Mouse (Mus musculus) kidney, adult 8-10 months (tissue): ENCODE measurements around the gene Sh2d6.
A peak's percentile ranks its signal among the peaks of the same experiment; 100 is the strongest.

Experiments used
- DNase-seq, 2 experiments: peaks; one replicate each; pipeline ENCODE4 v3.0.0; 2022

Gene Sh2d6

DNA sequence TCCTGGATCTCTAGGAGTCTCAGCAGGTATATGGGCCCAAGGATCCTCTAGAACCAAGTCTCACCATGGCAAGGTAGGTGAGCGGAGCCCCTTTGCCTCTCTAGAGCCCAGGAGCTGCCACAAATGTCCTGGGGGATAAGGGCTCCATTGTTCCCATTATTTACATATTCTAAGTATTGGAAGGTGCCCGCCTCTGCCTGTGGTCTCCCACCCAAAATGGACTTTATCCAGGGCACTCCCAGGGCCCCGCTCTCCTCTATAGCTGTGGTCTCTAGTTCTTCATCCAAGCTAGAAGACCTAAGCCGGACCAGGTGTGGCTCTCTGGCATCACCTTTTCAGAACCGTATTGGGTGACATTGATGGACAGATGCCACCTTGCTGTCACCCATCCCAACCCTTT lies at the start of gene Sh2d6:
Gene Sh2d6, minus strand, starts transcription at position 101 of the 400 bp plus-strand sequence.
- DNase-seq: no peak

GRCm38 (mm10) chr6:72570644-72571397 lies 49.3 kb upstream of the Sh2d6 start:
- no peak for DNase-seq

DNA sequence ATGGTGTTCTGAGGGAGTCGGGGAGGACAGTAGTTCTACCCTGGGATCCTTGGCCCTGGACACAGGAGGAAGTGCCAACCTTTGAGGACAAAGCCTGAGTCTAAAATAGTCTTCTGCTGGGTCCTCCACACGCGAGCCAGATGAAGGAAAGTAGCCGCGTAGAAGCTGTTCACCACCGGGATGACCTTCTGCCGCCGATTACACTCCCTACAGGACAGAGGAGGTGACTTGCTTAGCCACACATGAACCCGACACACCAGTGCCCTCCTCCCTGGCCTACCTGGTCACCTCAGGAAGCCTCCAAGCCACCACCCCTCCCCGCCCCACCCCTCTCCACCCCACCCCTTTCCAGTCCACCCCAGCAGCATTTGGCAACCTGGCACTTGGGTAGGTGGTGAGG lies 47.2 kb upstream of the Sh2d6 start:
- no peak for DNase-seq

- DNase-seq: peak; percentile 69 to 82
These were observed 46.0 kb upstream of the Sh2d6 start for GRCm38 (mm10) chr6:72567508-72567907.

- DNase-seq: peak; percentile 81 to 92
These were observed 44.5 kb upstream of the Sh2d6 start for GRCm38 (mm10) chr6:72566044-72566443.

- no peak for DNase-seq
These were observed 44.0 kb upstream of the Sh2d6 start for GRCm38 (mm10) chr6:72565506-72565905.

DNA sequence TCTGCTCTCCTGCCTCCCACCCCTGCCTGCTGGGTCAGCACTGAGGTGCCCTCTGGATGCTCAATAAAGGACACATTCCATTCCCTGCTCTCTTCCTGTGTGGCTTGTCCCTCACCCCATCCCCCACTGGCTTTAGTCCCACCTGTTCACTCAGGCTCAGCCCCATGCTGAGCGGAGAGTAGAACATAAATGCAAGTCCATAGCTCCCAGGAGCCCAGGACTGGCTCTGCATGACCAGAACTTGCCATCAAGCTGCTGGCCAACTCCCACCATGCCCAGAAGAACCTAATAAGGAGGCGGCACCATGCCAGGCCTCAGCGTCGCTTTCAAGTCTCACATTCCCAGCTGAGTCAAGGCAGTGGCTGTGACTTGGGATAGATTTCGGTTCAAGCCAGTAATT lies 41.4 kb upstream of the Sh2d6 start:
- peak in 1 of 2 experiments; percentile 62 for DNase-seq

GRCm38 (mm10) chr6:72562486-72562885 lies 41.0 kb upstream of the Sh2d6 start:
- no peak for DNase-seq

DNA sequence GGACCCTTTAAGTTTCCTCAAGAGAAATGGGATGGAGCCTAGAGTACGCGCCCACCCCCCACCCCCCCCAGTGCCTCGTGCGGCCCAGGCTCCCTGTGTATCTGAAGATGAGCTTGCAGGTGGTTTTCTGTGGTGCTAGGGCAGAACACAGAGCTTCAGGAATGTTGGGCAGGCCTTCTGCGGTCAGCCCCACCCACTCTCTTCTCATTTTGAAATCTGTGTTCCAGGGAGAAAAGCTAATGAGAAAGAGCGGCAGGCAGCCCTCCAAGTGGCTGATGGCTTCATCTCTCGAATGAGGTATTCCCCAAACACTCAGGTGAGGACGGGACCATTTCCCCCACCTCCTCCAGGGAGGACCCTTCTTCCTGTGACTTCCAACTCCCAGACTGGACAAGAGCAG lies 39.3 kb upstream of the Sh2d6 start:
- no peak for DNase-seq

DNA sequence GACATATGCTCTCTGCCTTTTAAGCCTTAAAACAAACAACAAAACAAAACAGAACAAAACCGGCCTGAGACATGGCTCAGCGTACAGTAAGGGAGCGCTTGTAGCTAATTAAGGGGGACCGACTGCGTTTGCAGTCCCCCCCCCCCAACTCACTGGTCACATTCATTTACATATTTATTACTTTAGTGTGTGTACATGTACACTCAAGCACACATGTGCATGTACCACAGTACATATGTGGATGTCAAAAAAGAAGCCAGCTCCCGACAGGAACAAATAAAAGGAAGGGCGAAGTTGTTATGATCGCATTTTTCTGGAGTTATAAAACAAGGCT lies 31.5 kb upstream of the Sh2d6 start:
- DNase-seq: no peak

DNA sequence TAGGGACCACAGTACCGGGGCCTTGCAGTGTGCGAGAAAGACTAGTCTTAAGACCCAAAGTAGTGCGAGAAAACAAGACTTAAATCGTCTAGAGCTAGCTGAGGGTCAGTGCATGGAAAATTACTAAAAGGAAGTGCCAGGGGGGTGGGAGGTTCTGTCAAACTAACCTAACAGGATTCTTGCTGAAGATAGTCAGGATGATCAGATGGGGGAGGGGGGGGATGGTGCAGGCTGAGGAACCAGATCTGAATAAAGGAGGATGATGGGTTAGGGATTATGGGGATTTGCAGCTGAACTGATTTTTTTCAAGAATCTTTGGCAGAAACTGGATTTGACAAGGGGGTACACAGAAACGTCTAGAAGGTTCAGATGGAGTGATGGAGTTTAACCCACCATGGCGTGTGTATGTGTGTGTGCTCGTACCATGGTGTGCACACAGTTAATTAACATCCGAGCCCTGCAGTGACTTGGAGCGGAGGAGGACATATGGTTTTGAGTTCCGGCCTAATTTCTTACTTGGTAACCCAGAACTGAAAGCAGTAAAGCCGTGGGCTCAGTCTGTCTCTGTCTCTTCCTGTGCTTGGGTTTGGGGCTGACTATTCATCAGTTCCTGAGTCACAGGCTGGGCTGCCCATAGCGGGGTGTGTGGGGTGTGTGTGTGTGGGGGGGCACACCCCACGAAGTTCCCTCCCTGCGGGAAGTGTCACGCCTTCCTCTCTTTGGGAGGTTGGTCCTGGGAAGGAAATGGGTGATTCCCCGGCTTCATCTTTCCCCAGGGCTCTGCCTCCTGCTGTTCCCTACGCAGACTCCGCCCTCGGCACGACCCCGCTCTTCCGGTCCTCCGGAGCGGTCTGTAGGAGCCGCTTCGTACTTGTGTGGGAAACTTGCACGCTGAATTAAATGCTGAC lies 30.9 kb upstream of the Sh2d6 start:
- peak; percentile 57 to 67 for DNase-seq

GRCm38 (mm10) chr6:72550503-72551100 lies 29.1 kb upstream of the Sh2d6 start:
- no peak for DNase-seq

DNA sequence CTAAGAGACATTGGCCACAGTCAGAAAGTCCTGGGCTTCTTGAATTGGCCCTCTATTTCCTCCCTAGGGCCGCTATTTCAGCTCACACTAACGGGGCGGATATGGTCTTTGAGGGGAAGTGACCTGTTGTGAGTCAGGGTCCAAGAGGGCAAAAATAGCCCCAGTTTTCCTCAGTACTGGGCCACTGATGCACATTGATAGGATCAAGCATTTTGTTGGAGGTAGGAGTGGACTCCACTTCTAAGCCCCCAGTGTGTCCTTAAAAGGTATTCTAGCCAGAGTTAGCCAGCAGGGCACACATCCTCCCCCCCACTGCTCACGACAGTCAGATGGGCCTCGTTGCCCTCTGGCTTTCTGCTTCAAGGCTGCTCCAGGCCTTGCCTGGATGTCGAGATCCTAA lies 28.5 kb upstream of the Sh2d6 start:
- DNase-seq: no peak

DNA sequence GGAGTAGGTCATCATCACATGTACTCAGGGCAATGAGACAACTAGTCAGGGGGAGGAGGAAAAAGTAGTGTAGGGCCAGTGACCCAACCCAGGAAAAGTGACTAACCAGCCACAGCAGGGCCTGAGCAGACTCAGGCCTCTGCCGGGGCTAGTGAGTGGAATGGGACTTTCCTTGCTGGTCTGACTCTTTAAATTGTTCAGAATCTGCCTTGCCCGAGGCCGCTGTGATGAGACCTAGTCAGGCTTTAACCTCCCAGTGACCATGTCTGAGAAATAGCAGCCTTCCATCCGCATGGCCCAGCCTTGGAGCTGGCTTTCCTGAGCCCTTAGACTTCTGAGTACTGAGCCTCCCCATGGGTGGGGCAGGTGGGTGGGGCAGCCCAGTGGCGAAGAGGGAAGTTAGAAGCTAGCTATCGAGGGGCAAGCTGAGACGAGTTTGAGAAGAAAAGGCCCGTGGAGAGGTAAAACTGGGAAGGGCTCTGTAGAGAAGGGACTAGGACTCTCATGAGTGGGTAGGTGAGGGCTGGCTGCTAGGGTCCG lies 27.6 kb upstream of the Sh2d6 start:
- no peak for DNase-seq

DNA sequence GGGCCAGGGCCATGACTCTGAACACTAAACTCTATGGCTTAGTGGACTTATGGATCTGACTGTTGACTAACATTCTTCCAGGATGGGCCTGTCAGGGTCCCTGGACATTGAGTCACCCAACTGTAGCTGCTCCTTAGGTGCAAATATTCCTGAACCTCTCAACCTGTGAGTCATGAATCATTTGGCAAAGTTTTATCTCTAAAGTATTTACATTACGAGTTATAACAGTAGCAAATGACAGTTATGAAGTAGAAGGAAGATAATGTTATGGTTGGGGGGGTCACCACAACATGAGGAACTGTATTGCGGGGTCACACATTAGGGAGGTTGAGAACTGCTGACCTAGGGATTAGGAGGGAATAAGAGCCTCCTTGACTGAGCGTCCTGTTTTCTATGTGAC lies 26.4 kb upstream of the Sh2d6 start:
- DNase-seq: no peak

GRCm38 (mm10) chr6:72547121-72547520 lies 25.6 kb upstream of the Sh2d6 start:
- no peak for DNase-seq

DNA sequence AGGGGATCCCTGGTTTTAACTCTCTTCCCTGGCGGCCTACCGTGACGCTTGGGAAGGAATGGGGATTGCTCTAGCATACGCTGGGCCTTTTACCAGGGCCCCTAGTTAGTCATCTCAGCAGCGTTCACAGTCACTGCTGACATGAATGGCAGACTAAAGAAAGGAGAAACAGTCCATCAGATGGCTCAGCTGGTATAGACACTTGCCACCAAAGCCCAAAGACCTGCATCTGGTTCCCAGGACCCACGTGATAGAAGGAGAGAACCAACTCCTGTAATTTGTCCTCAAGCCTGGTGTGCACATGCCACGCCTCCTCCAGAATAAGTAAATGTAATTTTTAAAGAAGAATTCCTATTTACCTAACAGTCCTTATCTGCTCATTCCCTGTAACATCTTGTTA lies 23.9 kb upstream of the Sh2d6 start:
- no peak for DNase-seq

- DNase-seq: peak in 1 of 2 experiments; percentile 48
These were observed 22.9 kb upstream of the Sh2d6 start, which contains the start of gene Capg for GRCm38 (mm10) chr6:72544283-72544987. Capg (plus strand) TSS chr6:72544391.

- DNase-seq: peak in 1 of 2 experiments; percentile 57
These were observed 21.9 kb upstream of the Sh2d6 start for GRCm38 (mm10) chr6:72543265-72543850.

GRCm38 (mm10) chr6:72538562-72539031 lies 17.1 kb upstream of the Sh2d6 start:
- peak; percentile 91 to 95 for DNase-seq

DNA sequence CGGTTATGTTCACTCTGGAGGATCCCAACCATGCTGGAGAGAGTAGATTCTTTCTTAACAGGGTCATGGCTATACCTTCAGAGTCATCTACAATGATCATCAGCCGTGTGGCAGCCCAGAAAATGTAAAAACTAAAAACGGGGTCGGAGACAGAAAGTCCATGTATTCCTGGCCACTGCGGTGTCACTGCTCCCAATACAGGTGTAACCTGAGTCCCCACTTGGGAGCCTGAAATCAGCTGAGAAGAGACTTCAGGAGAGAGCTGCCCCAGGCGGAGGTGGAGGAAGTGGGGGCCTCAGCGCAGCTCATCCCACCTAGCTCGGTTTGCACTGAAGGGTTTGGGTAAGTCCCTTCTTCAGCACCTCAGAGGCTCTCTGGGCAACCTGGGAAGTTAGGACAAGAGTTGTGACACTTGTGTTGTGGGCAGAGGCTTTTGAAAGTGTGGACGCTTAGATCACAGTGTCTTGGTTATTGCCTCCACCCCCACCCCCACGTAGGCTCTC lies 16.5 kb upstream of the Sh2d6 start:
- DNase-seq: no peak

- DNase-seq: peak; percentile 71 to 87
These were observed 13.7 kb upstream of the Sh2d6 start for GRCm38 (mm10) chr6:72535165-72535564.
